Mouse (Mus musculus) hindbrain, embryonic 13.5 days (tissue): Measurements from ENCODE around the gene Cnpy1. TPM values are rescaled to one million over a fixed set of nuclear protein-coding genes. Genes with fewer than 3 reads are reported as not detected.

Source experiments
- ATAC-seq: fragments of 200-750 bp; cut with Nextera tagmentation; 2 replicates; pipeline ENCODE4 v1.8.0; 2017; ENCODE audit warnings: moderate TSS enrichment; ENCODE audit not compliant: low FRiP score
- H3K27ac ChIP-seq: fragments of 300-500 bp; sonication (generic); 2 replicates; pipeline ENCODE4 v1.5.1; 2015; ENCODE audit warnings: inconsistent platforms, mild to moderate bottlenecking, moderate library complexity
- H3K27me3 ChIP-seq: fragments of 300-500 bp; sonication (generic); 2 replicates; pipeline ENCODE4 v1.6.1; 2015; ENCODE audit warnings: mild to moderate bottlenecking, inconsistent platforms
- H3K36me3 ChIP-seq: fragments of 300-500 bp; sonication (generic); 2 replicates; pipeline ENCODE4 v1.6.1; 2015; ENCODE audit warnings: mild to moderate bottlenecking, inconsistent platforms
- H3K4me1 ChIP-seq: fragments of 300-500 bp; sonication (generic); replicated peaks from 2 replicates; pipeline ENCODE4 v1.6.1; 2015; ENCODE audit warnings: inconsistent platforms
- H3K4me2 ChIP-seq: fragments of 300-500 bp; sonication (generic); 2 replicates; pipeline ENCODE4 v1.6.1; 2015; ENCODE audit warnings: inconsistent platforms, mild to moderate bottlenecking, moderate library complexity
- H3K4me3 ChIP-seq: fragments of 300-500 bp; sonication (generic); 2 replicates; pipeline ENCODE4 v1.5.1; 2015; ENCODE audit warnings: mild to moderate bottlenecking, inconsistent platforms
- H3K9ac ChIP-seq: fragments of 300-500 bp; sonication (generic); 2 replicates; pipeline ENCODE4 v1.6.1; 2015; ENCODE audit warnings: mild to moderate bottlenecking, inconsistent platforms
- H3K9me3 ChIP-seq: fragments of 300-500 bp; sonication (generic); 2 replicates; pipeline ENCODE4 v1.6.1; 2016; ENCODE audit warnings: inconsistent platforms
- whole genome bisulfite sequencing: fragments of 180-500 bp; shearing (Covaris S2); methylation state at CpG from one replicate; pipeline ENCODE4 v1.1.7; 2015; 5-methylcytosine and 5-hydroxymethylcytosine counted together
- polyA plus RNA-seq: library from polyadenylated mRNA; unstranded; fragments of >200 nt; fragmentation: Nextera tagmentation; extraction: Ambion mirVana; gene quantifications from 2 replicates; pipeline ENCODE4 v1.2.1, GENCODE M21; 2015

Gene Cnpy1
- polyA plus RNA-seq, 1 experiment from 2014 or later, result 33.9 TPM

- Histone ChIP-seq H3K4me3 (no peak overlapping the region), H3K9me3 (no peaks in the 10 kb centered on the region), H3K4me2 (no peak overlapping the region), H3K36me3 (no peaks in the 10 kb centered on the region), H3K27me3 (peaks cover 97% of the 10 kb centered on the region), H3K9ac (no peak overlapping the region), H3K27ac (no peak overlapping the region), H3K4me1 (peaks cover 25% of the 10 kb centered on the region)
- WGBS, result 6% methylated on average over 9 of the region's 9 CpGs
- ATAC-seq, result no peak
Observed at GRCm38 (mm10) chr5:28157044-28157730, 88.4 kb downstream of the Cnpy1 start.

Other genes with a start within 250 kb of the Cnpy1 start
- 64.3 and 71.5 TPM in 2 replicates for gene Insig1, start 174.4 kb downstream of the Cnpy1 start, polyA plus RNA-seq
- 0.58 and 0.71 TPM in 2 replicates for gene En2, start 80.1 kb downstream of the Cnpy1 start, polyA plus RNA-seq
- 18.1 and 19.7 TPM in 2 replicates for gene Rbm33, start 71.3 kb upstream of the Cnpy1 start, polyA plus RNA-seq
- gene Shh, start 221.4 kb upstream of the Cnpy1 start, polyA plus RNA-seq, result 1.6 and 1.8 TPM in 2 replicates